Mouse (Mus musculus): ENCODE measurements around the gene Psors1c2.

DNA sequence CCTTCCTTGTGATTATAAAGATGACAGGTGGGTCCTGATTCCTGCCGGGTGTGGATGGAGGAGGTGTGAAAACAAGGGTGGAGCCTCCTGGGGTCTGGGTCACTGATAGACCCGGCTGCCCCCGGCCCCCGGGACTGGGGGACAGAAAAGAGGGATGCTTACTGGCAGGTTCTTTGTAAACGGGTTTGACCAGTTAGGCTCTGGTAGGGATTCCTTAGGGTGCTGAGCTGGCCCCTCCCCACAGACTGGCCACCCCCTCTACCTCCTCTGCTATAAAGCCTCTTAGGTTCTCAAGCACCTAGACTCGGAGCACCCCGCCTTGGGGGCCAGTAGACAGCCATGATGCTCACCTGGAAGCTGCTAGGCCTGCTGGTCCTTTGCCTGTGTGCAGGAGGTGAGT, at the start of gene Psors1c2:
- TF ChIP-seq CTCF (IDR thresholded peaks at IDR 0.05; ENCODE audit: extremely low read depth, insufficient read length, insufficient replicate concordance, low read depth, low read length) (no peak), POLR2A (IDR thresholded peaks at IDR 0.05; ENCODE audit: low read depth, low read length) (no peak)
